Mouse (Mus musculus): ENCODE data around the gene Gpr83. TPM values are rescaled to one million over a fixed set of nuclear protein-coding genes. Genes with fewer than 3 reads are reported as not detected.

The Gpr83 gene
- not detected in 2 replicates for polyA plus RNA-seq (2012; rRNA removed)
- not detected in 2 replicates for polyA plus RNA-seq (2014; fragmentation: Nextera tagmentation; extraction: Ambion mirVana)

- Histone ChIP-seq H3K27ac (no peak within 1 kb of the TSS), H3K9me3 (ENCODE audit: control insufficient read depth, low read length) (no peaks in the 10 kb centered on the region), H3K36me3 (replicated peaks; ENCODE audit: control insufficient read depth, insufficient read depth, low read depth) (no peaks in the 10 kb centered on the region), H3K27me3 (ENCODE audit: control insufficient read depth, insufficient read depth, low read length) (peaks cover 35% of the 10 kb centered on the region), H3K9ac (replicated peaks) (no peak within 1 kb of the TSS), H3K4me2 (ENCODE audit: low read depth) (peak within 1 kb of the TSS; percentile 42), H3K4me3 (ENCODE audit: insufficient read depth in 1 of 2, low read depth in 2 of 2, low read length in 2 of 2) (peak within 1 kb of the TSS in 1 of 2 experiments; percentile 16; a peak in 2 of 4 replicates), H3K4me1 (replicated peaks; ENCODE audit: control insufficient read depth in 2 of 2, insufficient read depth in 2 of 2, low read length in 1 of 2) (no peaks in the 10 kb centered on the region)
- WGBS (ENCODE audit: insufficient replicate concordance) = 2% methylated on average over 47 of the region's 47 CpGs
- ATAC-seq (ENCODE audit: insufficient read depth) (no peak), DNase-seq (ENCODE audit: low read depth in 3 of 3, low spot score in 3 of 3) (no peak)
- no peak for TF ChIP-seq CTCF (IDR thresholded peaks at IDR 0.05; ENCODE audit: low read depth)
- TF ChIP-seq EP300 (IDR thresholded peaks at IDR 0.05; ENCODE audit: low read depth) = no peak
Observed at GRCm38 (mm10) chr9:14859868-14860639, at the start of gene Gpr83. Gene Gpr83 (plus strand): TSS chr9:14860210.

- Histone ChIP-seq H3K27ac (no peak overlapping the region), H3K4me3 (ENCODE audit: insufficient read depth in 1 of 2, low read depth in 2 of 2, low read length in 2 of 2) (no peak overlapping the region), H3K36me3 (replicated peaks; ENCODE audit: control insufficient read depth, insufficient read depth, low read depth) (peaks cover 49% of the 10 kb centered on the region), H3K9ac (replicated peaks) (no peak overlapping the region), H3K4me2 (ENCODE audit: low read depth) (no peak overlapping the region), H3K9me3 (ENCODE audit: control insufficient read depth, low read length) (no peaks in the 10 kb centered on the region), H3K4me1 (replicated peaks; ENCODE audit: control insufficient read depth in 2 of 2, insufficient read depth in 2 of 2, low read length in 1 of 2) (no peaks in the 10 kb centered on the region), H3K27me3 (ENCODE audit: control insufficient read depth, insufficient read depth, low read length) (no peaks in the 10 kb centered on the region)
- TF ChIP-seq EP300 (IDR thresholded peaks at IDR 0.05; ENCODE audit: low read depth) (no peak), CTCF (IDR thresholded peaks at IDR 0.05; ENCODE audit: low read depth) (no peak)
- ATAC-seq (ENCODE audit: insufficient read depth) = no peak
- no peak for DNase-seq (ENCODE audit: low read depth in 3 of 3, low spot score in 3 of 3)
Observed at GRCm38 (mm10) chr9:14821396-14821795, 38.6 kb upstream of the Gpr83 start.

- WGBS (ENCODE audit: insufficient replicate concordance) = 79% methylated on average over 5 of the region's 5 CpGs
- H3K4me3 ChIP-seq (ENCODE audit: insufficient read depth in 1 of 2, low read depth in 2 of 2, low read length in 2 of 2) = no peak overlapping the region
- H3K27ac ChIP-seq = no peak overlapping the region
- no peak overlapping the region for H3K4me2 ChIP-seq (ENCODE audit: low read depth)
- no peaks in the 10 kb centered on the region for H3K27me3 ChIP-seq (ENCODE audit: control insufficient read depth, insufficient read depth, low read length)
- DNase-seq (ENCODE audit: low read depth in 3 of 3, low spot score in 3 of 3) = no peak
- peaks cover 38% of the 10 kb centered on the region for H3K36me3 ChIP-seq (replicated peaks; ENCODE audit: control insufficient read depth, insufficient read depth, low read depth)
- no peaks in the 10 kb centered on the region for H3K9me3 ChIP-seq (ENCODE audit: control insufficient read depth, low read length)
- TF ChIP-seq EP300 (IDR thresholded peaks at IDR 0.05; ENCODE audit: low read depth) = no peak
- TF ChIP-seq CTCF (IDR thresholded peaks at IDR 0.05; ENCODE audit: low read depth) = no peak
- ATAC-seq (ENCODE audit: insufficient read depth) = no peak
- no peaks in the 10 kb centered on the region for H3K4me1 ChIP-seq (replicated peaks; ENCODE audit: control insufficient read depth in 2 of 2, insufficient read depth in 2 of 2, low read length in 1 of 2)
- H3K9ac ChIP-seq (replicated peaks) = no peak overlapping the region
Observed at GRCm38 (mm10) chr9:14824840-14825239, 35.2 kb upstream of the Gpr83 start.

GRCm38 (mm10) chr9:14827875-14828274 is 32.1 kb upstream of the Gpr83 start:
- H3K36me3 ChIP-seq (replicated peaks; ENCODE audit: control insufficient read depth, insufficient read depth, low read depth) = peaks cover 45% of the 10 kb centered on the region

GRCm38 (mm10) chr9:14832046-14832445 is 28.0 kb upstream of the Gpr83 start:
- Histone ChIP-seq H3K4me3 (ENCODE audit: insufficient read depth in 1 of 2, low read depth in 2 of 2, low read length in 2 of 2) (no peak overlapping the region), H3K9me3 (ENCODE audit: control insufficient read depth, low read length) (no peaks in the 10 kb centered on the region), H3K36me3 (replicated peaks; ENCODE audit: control insufficient read depth, insufficient read depth, low read depth) (peaks cover 44% of the 10 kb centered on the region), H3K9ac (replicated peaks) (no peak overlapping the region), H3K4me1 (replicated peaks; ENCODE audit: control insufficient read depth in 2 of 2, insufficient read depth in 2 of 2, low read length in 1 of 2) (no peaks in the 10 kb centered on the region), H3K27ac (no peak overlapping the region), H3K27me3 (ENCODE audit: control insufficient read depth, insufficient read depth, low read length) (no peaks in the 10 kb centered on the region), H3K4me2 (ENCODE audit: low read depth) (no peak overlapping the region)
- DNase-seq (ENCODE audit: low read depth in 3 of 3, low spot score in 3 of 3) = no peak
- WGBS (ENCODE audit: insufficient replicate concordance) = 73% methylated on average over 5 of the region's 5 CpGs
- no peak for ATAC-seq (ENCODE audit: insufficient read depth)
- TF ChIP-seq EP300 (IDR thresholded peaks at IDR 0.05; ENCODE audit: low read depth) = no peak
- TF ChIP-seq CTCF (IDR thresholded peaks at IDR 0.05; ENCODE audit: low read depth) = 0 out of 2 replicates have a peak, but pooled peaks have one; percentile 20

More at GRCm38 (mm10) chr9:14827875-14828274, 32.1 kb upstream of the Gpr83 start:
- no peak overlapping the region for H3K9ac ChIP-seq (replicated peaks)
- no peak overlapping the region for H3K4me3 ChIP-seq (ENCODE audit: insufficient read depth in 1 of 2, low read depth in 2 of 2, low read length in 2 of 2)
- no peaks in the 10 kb centered on the region for H3K27me3 ChIP-seq (ENCODE audit: control insufficient read depth, insufficient read depth, low read length)
- H3K9me3 ChIP-seq (ENCODE audit: control insufficient read depth, low read length) = no peaks in the 10 kb centered on the region
- H3K4me2 ChIP-seq (ENCODE audit: low read depth) = no peak overlapping the region
- DNase-seq (ENCODE audit: low read depth in 3 of 3, low spot score in 3 of 3) (no peak), ATAC-seq (ENCODE audit: insufficient read depth) (no peak)
- no peaks in the 10 kb centered on the region for H3K4me1 ChIP-seq (replicated peaks; ENCODE audit: control insufficient read depth in 2 of 2, insufficient read depth in 2 of 2, low read length in 1 of 2)
- WGBS (ENCODE audit: insufficient replicate concordance) = 77% methylated on average over 2 of the region's 2 CpGs
- TF ChIP-seq EP300 (IDR thresholded peaks at IDR 0.05; ENCODE audit: low read depth) (no peak), CTCF (IDR thresholded peaks at IDR 0.05; ENCODE audit: low read depth) (no peak)
- H3K27ac ChIP-seq = no peak overlapping the region
